Mouse (Mus musculus): ENCODE results near the gene Tbrg4. TPM values are rescaled to one million over a fixed set of nuclear protein-coding genes. Genes with fewer than 3 reads are reported as not detected.
A peak's percentile ranks its signal among the peaks of the same experiment; 100 is the strongest.

Gene Tbrg4
- polyA plus RNA-seq, 1 experiment from 2014 or later: 33.4 TPM

DNA sequence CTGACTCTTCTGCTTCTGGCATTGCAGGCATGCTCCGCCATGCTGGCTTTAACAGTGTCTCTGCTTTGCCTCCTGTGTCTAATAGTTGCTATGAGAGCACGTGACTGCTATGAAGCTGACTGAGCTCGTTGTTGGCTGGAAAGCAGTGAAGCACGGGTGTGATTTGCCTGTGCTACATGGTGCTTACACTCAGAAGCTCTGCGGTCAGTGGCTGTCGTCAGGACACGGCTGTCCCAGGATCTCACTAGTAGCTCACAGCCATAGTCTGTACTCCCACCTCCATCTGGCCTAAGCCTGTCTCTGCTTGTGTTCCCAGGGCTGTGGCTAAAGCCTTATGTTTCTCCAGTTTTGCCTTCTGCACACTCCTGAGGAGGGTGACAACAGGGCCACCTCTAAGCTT lies 37.6 kb downstream of the Tbrg4 start:
- H3K36me3 ChIP-seq (ENCODE audit: control insufficient read depth, insufficient read depth, low read length): peaks cover 39% of the 10 kb centered on the region
- no peak overlapping the region for H3K4me3 ChIP-seq (ENCODE audit: low read depth, low read length)
- no peaks in the 10 kb centered on the region for H3K9me3 ChIP-seq (ENCODE audit: control insufficient read depth, low read length)
- H3K27me3 ChIP-seq (ENCODE audit: control insufficient read depth, insufficient read depth, low read length): no peaks in the 10 kb centered on the region
- 93% methylated on average over 7 of the region's 7 CpGs for WGBS
- no peak for ATAC-seq (ENCODE audit: low read depth)
- no peaks in the 10 kb centered on the region for H3K4me1 ChIP-seq (ENCODE audit: control insufficient read depth, insufficient read depth, low read length)
- H3K27ac ChIP-seq (ENCODE audit: low read depth, low read length): no peak overlapping the region
- no peak overlapping the region for H3K4me2 ChIP-seq (ENCODE audit: low read depth, low read length)
- no peak overlapping the region for H3K9ac ChIP-seq (replicated peaks; ENCODE audit: low read depth, low read length)

DNA sequence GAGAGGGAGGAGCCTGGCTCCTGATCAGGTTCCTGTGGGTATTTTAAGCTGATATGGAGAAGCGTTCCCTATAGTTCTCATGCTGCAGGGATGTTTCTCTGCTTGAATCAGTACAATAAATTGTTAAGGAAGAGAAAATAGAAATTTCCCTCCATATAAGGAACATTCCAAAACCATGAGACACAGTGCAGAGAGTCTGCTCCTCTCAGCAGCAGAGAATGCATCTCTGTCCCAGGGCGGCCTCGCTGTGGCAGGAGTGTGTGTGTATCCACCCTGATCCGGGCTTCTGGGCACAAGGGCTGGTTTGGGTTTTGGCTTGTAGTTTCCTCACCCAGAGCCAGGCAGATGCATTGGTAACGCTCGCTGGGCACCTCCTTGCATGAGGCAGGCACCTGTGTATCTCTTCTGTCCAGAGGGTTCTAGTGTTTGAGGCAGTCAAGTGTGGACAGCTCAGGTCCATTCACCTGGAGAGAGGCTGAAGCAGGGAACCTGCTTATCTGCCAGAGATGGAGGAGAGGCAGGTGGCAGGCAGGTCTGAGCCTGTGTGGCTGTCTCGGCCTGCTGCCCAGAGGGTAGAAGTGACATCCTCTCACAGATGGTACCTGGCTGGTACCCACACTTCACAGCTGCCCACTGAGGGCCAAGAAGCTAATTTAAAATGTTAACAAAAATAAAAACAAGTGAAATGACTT lies 38.5 kb downstream of the Tbrg4 start:
- WGBS: 93% methylated on average over 7 of the region's 7 CpGs
- no peak for ATAC-seq (ENCODE audit: low read depth)
- no peaks in the 10 kb centered on the region for H3K27me3 ChIP-seq (ENCODE audit: control insufficient read depth, insufficient read depth, low read length)
- no peaks in the 10 kb centered on the region for H3K4me1 ChIP-seq (ENCODE audit: control insufficient read depth, insufficient read depth, low read length)
- no peaks in the 10 kb centered on the region for H3K9me3 ChIP-seq (ENCODE audit: control insufficient read depth, low read length)
- H3K36me3 ChIP-seq (ENCODE audit: control insufficient read depth, insufficient read depth, low read length): peaks cover 35% of the 10 kb centered on the region
- H3K4me3 ChIP-seq (ENCODE audit: low read depth, low read length): no peak overlapping the region
- H3K4me2 ChIP-seq (ENCODE audit: low read depth, low read length): no peak overlapping the region
- H3K27ac ChIP-seq (ENCODE audit: low read depth, low read length): no peak overlapping the region
- no peak overlapping the region for H3K9ac ChIP-seq (replicated peaks; ENCODE audit: low read depth, low read length)

DNA sequence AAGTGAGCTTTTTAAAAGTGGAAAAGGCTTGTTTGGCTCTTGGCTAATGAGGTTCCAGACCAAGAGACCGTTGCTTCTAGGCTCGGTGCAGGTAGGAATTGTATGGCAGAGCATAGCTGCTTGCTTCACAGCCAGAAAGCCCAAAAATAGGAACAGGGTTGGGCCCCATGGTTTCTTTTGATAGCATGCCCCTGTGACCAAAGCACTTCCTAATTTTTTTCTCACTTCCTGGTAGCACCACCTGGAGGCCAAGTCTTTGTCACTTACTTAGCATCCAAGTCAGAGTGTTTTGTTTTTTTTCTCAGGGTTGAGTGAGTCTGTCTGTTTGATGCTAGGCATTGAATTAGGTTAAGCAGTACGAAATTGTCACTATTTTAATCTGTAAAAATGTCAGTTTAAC lies 39.2 kb downstream of the Tbrg4 start:
- Histone ChIP-seq H3K27me3 (ENCODE audit: control insufficient read depth, insufficient read depth, low read length) (no peaks in the 10 kb centered on the region), H3K27ac (ENCODE audit: low read depth, low read length) (no peak overlapping the region), H3K4me1 (ENCODE audit: control insufficient read depth, insufficient read depth, low read length) (no peaks in the 10 kb centered on the region), H3K4me3 (ENCODE audit: low read depth, low read length) (no peak overlapping the region), H3K9me3 (ENCODE audit: control insufficient read depth, low read length) (no peaks in the 10 kb centered on the region), H3K9ac (replicated peaks; ENCODE audit: low read depth, low read length) (no peak overlapping the region), H3K36me3 (ENCODE audit: control insufficient read depth, insufficient read depth, low read length) (peaks cover 28% of the 10 kb centered on the region), H3K4me2 (ENCODE audit: low read depth, low read length) (no peak overlapping the region)
- WGBS: 94% methylated on average over 3 of the region's 3 CpGs
- ATAC-seq (ENCODE audit: low read depth): no peak

DNA sequence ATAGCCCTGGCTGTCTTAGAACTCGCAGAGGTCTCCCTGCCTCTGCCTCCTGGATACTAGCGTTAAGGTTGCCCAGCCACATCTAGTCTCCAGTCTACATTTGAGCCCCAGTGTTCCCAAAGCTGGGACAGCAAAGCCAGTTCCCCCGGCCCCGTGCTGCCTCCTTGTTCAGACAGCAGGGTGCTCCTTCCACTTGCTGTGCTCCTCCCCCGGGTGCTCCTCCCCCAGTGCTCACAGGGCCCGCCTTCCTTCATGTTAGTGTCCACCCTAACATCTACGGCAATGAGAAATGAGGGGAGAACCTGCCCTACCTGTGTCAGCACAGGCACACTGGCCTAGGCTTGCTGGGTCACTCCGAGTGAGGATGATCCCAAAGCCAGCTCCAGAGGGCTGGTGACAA lies 40.1 kb downstream of the Tbrg4 start:
- no peak for ATAC-seq (ENCODE audit: low read depth)
- WGBS: 86% methylated on average over 8 of the region's 8 CpGs
- H3K27ac ChIP-seq (ENCODE audit: low read depth, low read length): no peak overlapping the region
- H3K36me3 ChIP-seq (ENCODE audit: control insufficient read depth, insufficient read depth, low read length): peaks cover 21% of the 10 kb centered on the region; the same call in 1 of the 2 replicates
- H3K4me2 ChIP-seq (ENCODE audit: low read depth, low read length): no peak overlapping the region
- no peak overlapping the region for H3K4me3 ChIP-seq (ENCODE audit: low read depth, low read length)
- H3K4me1 ChIP-seq (ENCODE audit: control insufficient read depth, insufficient read depth, low read length): no peaks in the 10 kb centered on the region
- H3K9me3 ChIP-seq (ENCODE audit: control insufficient read depth, low read length): no peaks in the 10 kb centered on the region
- H3K27me3 ChIP-seq (ENCODE audit: control insufficient read depth, insufficient read depth, low read length): no peaks in the 10 kb centered on the region
- no peak overlapping the region for H3K9ac ChIP-seq (replicated peaks; ENCODE audit: low read depth, low read length)

DNA sequence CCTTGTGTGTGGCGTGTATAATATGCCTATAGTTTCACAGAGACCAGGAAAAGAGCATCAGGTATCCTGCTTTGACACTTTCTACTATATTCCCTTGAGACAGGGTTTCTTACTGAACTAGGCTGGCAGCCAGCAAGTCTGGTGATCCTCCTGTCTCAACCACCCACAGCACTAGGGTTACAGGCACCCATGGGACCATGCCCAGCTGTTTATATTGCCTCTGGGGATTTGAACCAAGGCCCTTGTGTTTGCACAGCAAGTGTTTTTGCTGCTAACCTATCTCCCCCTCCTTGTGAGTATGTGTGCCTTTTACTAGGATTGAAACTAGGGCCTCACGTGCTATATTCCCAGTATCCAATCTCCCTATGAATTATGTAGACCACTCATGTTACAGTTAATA lies 44.3 kb downstream of the Tbrg4 start:
- no peak for ATAC-seq (ENCODE audit: low read depth)
- Histone ChIP-seq H3K9me3 (ENCODE audit: control insufficient read depth, low read length) (no peaks in the 10 kb centered on the region), H3K27ac (ENCODE audit: low read depth, low read length) (no peak overlapping the region), H3K36me3 (ENCODE audit: control insufficient read depth, insufficient read depth, low read length) (0 out of 2 replicates have a peak, but pooled peaks cover 8% of the 10 kb centered on the region), H3K9ac (replicated peaks; ENCODE audit: low read depth, low read length) (no peak overlapping the region), H3K4me1 (ENCODE audit: control insufficient read depth, insufficient read depth, low read length) (no peaks in the 10 kb centered on the region), H3K4me2 (ENCODE audit: low read depth, low read length) (no peak overlapping the region), H3K27me3 (ENCODE audit: control insufficient read depth, insufficient read depth, low read length) (no peaks in the 10 kb centered on the region), H3K4me3 (ENCODE audit: low read depth, low read length) (no peak overlapping the region)
- WGBS: 91% methylated on average over 2 of the region's 2 CpGs

DNA sequence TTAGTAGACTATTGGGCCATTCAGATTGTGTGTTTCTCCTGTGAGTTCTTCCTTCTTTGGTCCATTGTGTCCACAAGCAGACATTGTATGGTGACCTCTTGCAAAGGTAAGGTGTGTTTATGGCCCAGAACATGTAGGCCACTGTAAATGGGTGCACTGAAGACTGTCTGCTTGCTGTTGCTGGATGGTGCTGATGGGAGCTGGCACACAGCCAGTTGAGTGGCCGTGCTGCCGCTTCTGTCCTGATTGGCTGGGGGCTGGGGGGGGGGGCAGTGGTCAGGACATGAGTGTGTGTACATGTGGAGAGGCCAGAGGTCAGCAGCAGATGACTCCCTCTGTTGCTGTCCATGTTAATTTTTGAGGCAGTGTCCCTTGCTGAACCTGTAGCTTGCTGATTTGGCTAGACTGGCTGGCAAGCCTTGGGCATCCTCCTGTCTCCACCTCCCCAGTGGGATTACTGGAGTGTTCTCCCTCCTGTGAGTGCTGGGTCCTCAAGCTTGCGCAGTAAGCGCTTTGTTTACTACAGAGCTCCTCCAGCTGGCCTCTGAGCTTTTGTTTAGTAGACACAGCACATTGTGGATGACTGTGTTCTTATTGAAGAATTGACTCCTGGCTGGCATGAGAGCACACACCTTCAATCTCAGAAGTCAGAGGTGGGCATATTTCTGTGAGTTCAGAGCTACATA lies 45.7 kb downstream of the Tbrg4 start:
- Histone ChIP-seq H3K27ac (ENCODE audit: low read depth, low read length) (no peak overlapping the region), H3K27me3 (ENCODE audit: control insufficient read depth, insufficient read depth, low read length) (no peaks in the 10 kb centered on the region), H3K4me3 (ENCODE audit: low read depth, low read length) (no peak overlapping the region), H3K4me2 (ENCODE audit: low read depth, low read length) (no peak overlapping the region), H3K4me1 (ENCODE audit: control insufficient read depth, insufficient read depth, low read length) (no peaks in the 10 kb centered on the region), H3K9ac (replicated peaks; ENCODE audit: low read depth, low read length) (no peak overlapping the region), H3K36me3 (ENCODE audit: control insufficient read depth, insufficient read depth, low read length) (0 out of 2 replicates have a peak, but pooled peaks cover 9% of the 10 kb centered on the region), H3K9me3 (ENCODE audit: control insufficient read depth, low read length) (no peaks in the 10 kb centered on the region)
- peak; percentile 45; the same call in 1 of the 2 replicates for ATAC-seq (ENCODE audit: low read depth)
- WGBS: 54% methylated on average over 4 of the region's 4 CpGs

DNA sequence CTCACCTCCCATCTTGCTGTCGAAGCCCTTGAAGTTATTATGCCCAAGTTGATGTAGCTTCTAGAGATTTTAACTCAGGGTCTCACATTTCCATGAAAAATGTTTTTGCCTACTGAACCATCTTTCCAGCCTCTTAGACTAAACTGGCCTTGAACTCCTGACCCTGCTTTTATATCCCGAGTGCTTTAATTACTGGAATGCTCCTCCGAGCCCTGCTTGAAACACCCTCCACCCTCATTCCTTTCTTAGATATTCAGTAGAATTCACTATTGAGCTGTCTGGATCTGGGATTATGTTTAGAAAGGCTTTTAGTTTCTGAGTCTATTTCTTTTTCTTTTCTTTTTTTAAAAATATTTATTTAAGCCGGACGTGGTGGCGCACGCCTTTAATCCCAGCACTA lies 46.5 kb downstream of the Tbrg4 start:
- Histone ChIP-seq H3K9me3 (ENCODE audit: control insufficient read depth, low read length) (no peaks in the 10 kb centered on the region), H3K9ac (replicated peaks; ENCODE audit: low read depth, low read length) (no peak overlapping the region), H3K4me3 (ENCODE audit: low read depth, low read length) (no peak overlapping the region), H3K4me2 (ENCODE audit: low read depth, low read length) (no peak overlapping the region), H3K27me3 (ENCODE audit: control insufficient read depth, insufficient read depth, low read length) (no peaks in the 10 kb centered on the region), H3K36me3 (ENCODE audit: control insufficient read depth, insufficient read depth, low read length) (0 out of 2 replicates have a peak, but pooled peaks cover 2% of the 10 kb centered on the region), H3K27ac (ENCODE audit: low read depth, low read length) (no peak overlapping the region), H3K4me1 (ENCODE audit: control insufficient read depth, insufficient read depth, low read length) (no peaks in the 10 kb centered on the region)
- 91% methylated on average over 7 of the region's 7 CpGs for WGBS
- ATAC-seq (ENCODE audit: low read depth): no peak

DNA sequence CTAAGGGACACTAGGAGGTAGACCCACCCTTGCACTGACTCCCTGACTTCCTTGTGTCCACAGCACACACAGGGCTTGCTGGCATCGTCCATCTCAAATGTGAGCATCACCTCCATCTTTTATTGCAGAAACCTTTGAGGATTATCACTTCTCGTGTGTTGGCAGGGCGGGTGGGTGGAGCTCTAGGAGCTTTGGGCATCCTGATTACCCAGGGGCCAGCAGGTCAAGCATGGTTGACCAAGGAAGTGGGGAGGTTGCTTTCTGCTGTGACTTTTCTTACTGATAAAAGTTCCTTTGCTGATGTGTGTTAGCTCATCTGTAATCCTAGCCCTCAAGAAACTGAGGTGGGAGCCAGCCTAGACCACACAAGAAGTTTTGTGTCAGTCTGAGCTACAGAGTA lies 49.7 kb downstream of the Tbrg4 start:
- WGBS: 94% methylated on average over 3 of the region's 3 CpGs
- no peak for ATAC-seq (ENCODE audit: low read depth)
- Histone ChIP-seq H3K4me3 (ENCODE audit: low read depth, low read length) (no peak overlapping the region), H3K4me2 (ENCODE audit: low read depth, low read length) (no peak overlapping the region), H3K9me3 (ENCODE audit: control insufficient read depth, low read length) (no peaks in the 10 kb centered on the region), H3K27ac (ENCODE audit: low read depth, low read length) (no peak overlapping the region), H3K27me3 (ENCODE audit: control insufficient read depth, insufficient read depth, low read length) (no peaks in the 10 kb centered on the region), H3K4me1 (ENCODE audit: control insufficient read depth, insufficient read depth, low read length) (no peaks in the 10 kb centered on the region), H3K9ac (replicated peaks; ENCODE audit: low read depth, low read length) (no peak overlapping the region), H3K36me3 (ENCODE audit: control insufficient read depth, insufficient read depth, low read length) (0 out of 2 replicates have a peak, but pooled peaks cover 2% of the 10 kb centered on the region)

DNA sequence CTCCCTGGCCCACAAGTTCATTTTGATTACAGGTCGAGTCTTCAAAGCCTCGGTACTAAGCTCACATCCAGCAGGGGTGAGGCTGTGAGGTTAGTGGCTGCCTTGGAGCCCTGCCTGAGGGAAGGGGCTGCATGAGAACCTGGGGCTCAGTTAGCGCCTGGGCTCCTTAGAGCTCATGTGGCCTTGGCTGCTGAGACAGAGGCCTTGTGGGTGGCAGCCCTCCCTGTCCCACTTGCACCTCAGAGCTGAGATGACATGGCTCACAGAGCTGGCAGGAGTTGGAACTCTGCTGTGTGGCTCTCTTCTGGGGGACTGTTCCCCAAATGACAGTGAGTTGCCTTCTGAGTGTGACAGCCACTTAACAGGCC lies 56.5 kb downstream of the Tbrg4 start:
- Histone ChIP-seq H3K36me3 (ENCODE audit: control insufficient read depth, insufficient read depth, low read length) (no peaks in the 10 kb centered on the region), H3K27ac (ENCODE audit: low read depth, low read length) (no peak overlapping the region), H3K9ac (replicated peaks; ENCODE audit: low read depth, low read length) (no peak overlapping the region), H3K4me2 (ENCODE audit: low read depth, low read length) (no peak overlapping the region), H3K4me1 (ENCODE audit: control insufficient read depth, insufficient read depth, low read length) (peaks cover 15% of the 10 kb centered on the region), H3K4me3 (ENCODE audit: low read depth, low read length) (no peak overlapping the region), H3K9me3 (ENCODE audit: control insufficient read depth, low read length) (no peaks in the 10 kb centered on the region), H3K27me3 (ENCODE audit: control insufficient read depth, insufficient read depth, low read length) (no peaks in the 10 kb centered on the region)
- no peak; the same call in 1 of the 2 replicates for ATAC-seq (ENCODE audit: low read depth)
- 45% methylated on average over 3 of the region's 3 CpGs for WGBS
